Mouse (Mus musculus) megakaryocyte-erythroid progenitor cell, adult 5-6 weeks (primary cell): ENCODE measurements around the gene Zdhhc18. TPM values are rescaled to one million over a fixed set of nuclear protein-coding genes. Genes with fewer than 3 reads are reported as not detected.

Experiments used
- ATAC-seq: replicated peaks from 2 replicates; pipeline ENCODE4 v1.8.0; 2016; ENCODE audit warnings: mild to moderate bottlenecking, inconsistent platforms; ENCODE audit not compliant: severe bottlenecking, poor library complexity, low FRiP score, low TSS enrichment
- total RNA-seq, 2 experiments: library from RNA; stranded (forward) in 1 of 2; stranded (reverse) in 1 of 2; fragments of 200-1000, 215-1000 nt in 1 of 2; fragments of >200 nt in 1 of 2; fragmentation: Nextera tagmentation in 1 of 2; gene quantifications; 2 replicates each; pipeline ENCODE4 v1.2.3; 2014 to 2017

Gene Zdhhc18
- total RNA-seq, 2 experiments from 2014 or later: 8.1 to 24.1 TPM

GRCm38 (mm10) chr4:133632483-133633327 is 17.2 kb downstream of the Zdhhc18 start:
- 0 out of 2 replicates have a peak, but pooled peaks have one; percentile 4 for ATAC-seq

- no peak for ATAC-seq
Observed at GRCm38 (mm10) chr4:133631769-133632411, 18.1 kb downstream of the Zdhhc18 start.

- 0 out of 2 replicates have a peak, but pooled peaks have one; percentile 21 for ATAC-seq
Observed at GRCm38 (mm10) chr4:133631071-133631768, 18.7 kb downstream of the Zdhhc18 start.

- ATAC-seq: no peak
Observed at GRCm38 (mm10) chr4:133630326-133630920, 19.5 kb downstream of the Zdhhc18 start.

- ATAC-seq: no peak
Observed at GRCm38 (mm10) chr4:133629191-133629590, 20.8 kb downstream of the Zdhhc18 start.

- no peak for ATAC-seq
Observed at GRCm38 (mm10) chr4:133628517-133628916, 21.4 kb downstream of the Zdhhc18 start.

- no peak for ATAC-seq
Observed at GRCm38 (mm10) chr4:133627039-133627438, 22.9 kb downstream of the Zdhhc18 start.

GRCm38 (mm10) chr4:133626621-133627020 is 23.3 kb downstream of the Zdhhc18 start:
- ATAC-seq: no peak

GRCm38 (mm10) chr4:133626221-133626620 is 23.7 kb downstream of the Zdhhc18 start:
- ATAC-seq: no peak

- ATAC-seq: 0 out of 2 replicates have a peak, but pooled peaks have one; percentile 19
Observed at GRCm38 (mm10) chr4:133625621-133626071, 24.3 kb downstream of the Zdhhc18 start.

GRCm38 (mm10) chr4:133624830-133625229 is 25.1 kb downstream of the Zdhhc18 start:
- ATAC-seq: peak; percentile 84

GRCm38 (mm10) chr4:133622161-133622695 is 27.7 kb downstream of the Zdhhc18 start:
- ATAC-seq: no peak

GRCm38 (mm10) chr4:133620668-133621067 is 29.3 kb downstream of the Zdhhc18 start:
- ATAC-seq: no peak

GRCm38 (mm10) chr4:133619473-133620136 is 30.3 kb downstream of the Zdhhc18 start:
- no peak for ATAC-seq

- ATAC-seq: no peak
Observed at GRCm38 (mm10) chr4:133617936-133618335, 32.0 kb downstream of the Zdhhc18 start.

GRCm38 (mm10) chr4:133615416-133615815 is 34.5 kb downstream of the Zdhhc18 start:
- ATAC-seq: no peak

- no peak for ATAC-seq
Observed at GRCm38 (mm10) chr4:133614274-133614761, 35.6 kb downstream of the Zdhhc18 start.

GRCm38 (mm10) chr4:133613867-133614266 is 36.1 kb downstream of the Zdhhc18 start:
- ATAC-seq: no peak

- ATAC-seq: no peak
Observed at GRCm38 (mm10) chr4:133613026-133613425, 36.9 kb downstream of the Zdhhc18 start.
